Mouse (Mus musculus): Measurements from ENCODE around the gene Fam20a. TPM values are rescaled to one million over a fixed set of nuclear protein-coding genes. Genes with fewer than 3 reads are reported as not detected.

Gene Fam20a
- total and polyA plus RNA-seq, 3 experiments: 5.8 to 6.3 (median 6.1) TPM

DNA sequence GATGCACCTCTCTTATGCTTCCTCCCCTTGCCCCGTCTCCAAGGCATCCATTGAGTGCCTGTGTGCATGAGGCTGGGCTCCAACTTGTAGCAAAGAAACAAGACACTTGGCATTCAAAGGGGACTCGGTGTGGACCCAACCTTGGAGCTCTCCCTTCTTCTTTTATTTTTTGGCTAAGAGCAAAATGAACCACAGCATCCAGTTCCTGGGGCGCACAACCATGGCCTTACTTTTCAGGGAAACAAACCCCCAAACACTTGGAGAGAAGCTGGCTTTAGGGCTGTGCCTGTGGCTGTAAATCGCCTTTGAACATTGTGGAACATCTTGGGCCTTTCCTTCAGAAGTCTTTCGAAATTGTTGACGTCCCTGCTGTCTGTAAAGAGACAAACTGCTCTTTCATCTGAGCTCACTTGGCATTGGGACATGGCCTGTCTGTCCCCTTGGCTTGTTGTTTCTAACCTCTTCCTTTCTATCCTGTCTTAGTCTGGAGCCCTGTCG, 32.1 kb upstream of the Fam20a start:
- Histone ChIP-seq H3K79me2 (replicated peaks; ENCODE audit: control insufficient read depth, insufficient read depth, low read length) (no peaks in the 10 kb centered on the region), H3K9ac (ENCODE audit: low read depth, low read length) (no peak overlapping the region), H3K36me3 (ENCODE audit: control insufficient read depth, insufficient read depth, low read length) (no peaks in the 10 kb centered on the region), H3K27me3 (ENCODE audit: control insufficient read depth, insufficient read depth, low read length) (no peaks in the 10 kb centered on the region), H3K4me3 (no peak overlapping the region), H3K4me1 (ENCODE audit: control insufficient read depth, insufficient read depth, low read length) (no peaks in the 10 kb centered on the region), H3K27ac (no peak overlapping the region)
- DNase-seq: no peak
- TF ChIP-seq EP300 (IDR thresholded peaks at IDR 0.05; ENCODE audit: insufficient read depth, low read depth, low read length): no peak
- no peak for TF ChIP-seq POLR2A (IDR thresholded peaks at IDR 0.05; ENCODE audit: insufficient read depth, low read depth, low read length)
- TF ChIP-seq CTCF (IDR thresholded peaks at IDR 0.05): no peak
- WGBS: 82% methylated on average over 7 of the region's 7 CpGs
- intact Hi-C loops (cut with DNase I): no loop called here

GRCm38 (mm10) chr11:109751636-109752603, 29.8 kb upstream of the Fam20a start:
- H3K27ac ChIP-seq: no peak overlapping the region
- intact Hi-C loops (cut with DNase I): no loop called here
- TF ChIP-seq EP300 (IDR thresholded peaks at IDR 0.05; ENCODE audit: insufficient read depth, low read depth, low read length) (no peak), CTCF (IDR thresholded peaks at IDR 0.05) (no peak)
- no peaks in the 10 kb centered on the region for H3K36me3 ChIP-seq (ENCODE audit: control insufficient read depth, insufficient read depth, low read length)
- peaks cover 2% of the 10 kb centered on the region; the same call in 1 of the 2 replicates for H3K4me1 ChIP-seq (ENCODE audit: control insufficient read depth, insufficient read depth, low read length)
- no peak overlapping the region for H3K9ac ChIP-seq (ENCODE audit: low read depth, low read length)
- WGBS: 65% methylated on average over 12 of the region's 12 CpGs
- DNase-seq: no peak
- H3K79me2 ChIP-seq (replicated peaks; ENCODE audit: control insufficient read depth, insufficient read depth, low read length): no peaks in the 10 kb centered on the region
- H3K4me3 ChIP-seq: no peak overlapping the region
- no peaks in the 10 kb centered on the region for H3K27me3 ChIP-seq (ENCODE audit: control insufficient read depth, insufficient read depth, low read length)

DNA sequence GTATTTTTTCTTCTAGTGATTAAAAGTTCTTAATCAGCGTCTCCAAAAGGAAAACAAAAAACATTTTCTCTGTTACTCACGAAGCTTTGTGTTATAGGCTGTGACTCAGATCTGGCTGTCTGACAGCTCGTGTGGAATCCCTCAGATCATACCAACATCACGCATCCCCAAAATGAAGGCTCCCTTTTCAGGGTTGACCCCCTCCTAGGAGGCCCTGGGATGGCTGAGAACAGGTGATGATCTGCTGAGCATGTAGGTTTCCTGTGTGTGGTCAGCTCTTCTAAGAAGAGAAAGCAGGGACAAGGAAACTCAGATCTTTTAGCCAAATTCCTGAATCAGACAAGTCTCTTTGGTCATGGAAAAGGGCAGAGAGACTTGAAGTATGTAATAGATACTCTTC, 23.1 kb upstream of the Fam20a start:
- Histone ChIP-seq H3K36me3 (ENCODE audit: control insufficient read depth, insufficient read depth, low read length) (no peaks in the 10 kb centered on the region), H3K79me2 (replicated peaks; ENCODE audit: control insufficient read depth, insufficient read depth, low read length) (no peaks in the 10 kb centered on the region), H3K9ac (ENCODE audit: low read depth, low read length) (no peak overlapping the region), H3K27ac (no peak overlapping the region), H3K27me3 (ENCODE audit: control insufficient read depth, insufficient read depth, low read length) (no peaks in the 10 kb centered on the region), H3K4me3 (no peak overlapping the region), H3K4me1 (ENCODE audit: control insufficient read depth, insufficient read depth, low read length) (peaks cover 2% of the 10 kb centered on the region; the same call in 1 of the 2 replicates)
- intact Hi-C loops (cut with DNase I): no loop called here
- 52% methylated on average over 4 of the region's 4 CpGs for WGBS
- TF ChIP-seq POLR2A (IDR thresholded peaks at IDR 0.05; ENCODE audit: insufficient read depth, low read depth, low read length): no peak
- no peak for TF ChIP-seq CTCF (IDR thresholded peaks at IDR 0.05)
- no peak for TF ChIP-seq EP300 (IDR thresholded peaks at IDR 0.05; ENCODE audit: insufficient read depth, low read depth, low read length)
- DNase-seq: no peak

GRCm38 (mm10) chr11:109737967-109738366, 15.9 kb upstream of the Fam20a start:
- H3K4me1 ChIP-seq (ENCODE audit: control insufficient read depth, insufficient read depth, low read length): no peaks in the 10 kb centered on the region
- no peak overlapping the region for H3K27ac ChIP-seq
- DNase-seq: no peak
- no peak overlapping the region for H3K4me3 ChIP-seq
- TF ChIP-seq CTCF (IDR thresholded peaks at IDR 0.05): no peak
- no peak for TF ChIP-seq EP300 (IDR thresholded peaks at IDR 0.05; ENCODE audit: insufficient read depth, low read depth, low read length)
- no peak for TF ChIP-seq POLR2A (IDR thresholded peaks at IDR 0.05; ENCODE audit: insufficient read depth, low read depth, low read length)
- WGBS: 57% methylated on average over 3 of the region's 3 CpGs
- H3K36me3 ChIP-seq (ENCODE audit: control insufficient read depth, insufficient read depth, low read length): no peaks in the 10 kb centered on the region
- H3K27me3 ChIP-seq (ENCODE audit: control insufficient read depth, insufficient read depth, low read length): no peaks in the 10 kb centered on the region
- no peaks in the 10 kb centered on the region for H3K79me2 ChIP-seq (replicated peaks; ENCODE audit: control insufficient read depth, insufficient read depth, low read length)
- intact Hi-C loops (cut with DNase I): no loop called here
- H3K9ac ChIP-seq (ENCODE audit: low read depth, low read length): no peak overlapping the region

DNA sequence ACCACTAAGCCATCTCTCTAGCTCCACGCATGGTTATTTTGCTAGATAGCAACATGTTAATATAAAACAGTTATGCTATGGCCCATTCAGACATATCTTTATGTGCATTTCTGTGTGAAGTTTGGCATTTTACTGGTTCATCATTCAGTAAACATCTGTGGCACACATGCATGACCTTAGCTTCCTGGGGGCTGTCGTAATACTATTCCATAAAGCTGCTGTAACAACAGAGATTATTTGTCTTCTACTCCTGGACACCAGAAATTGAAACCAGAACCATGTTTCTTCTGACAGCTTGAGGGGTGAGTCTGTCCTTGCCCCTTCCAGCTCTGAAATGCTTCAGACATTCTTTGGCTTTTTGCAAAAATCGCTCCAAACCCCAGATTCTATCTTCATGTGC, 14.3 kb upstream of the Fam20a start:
- 75% methylated on average over 3 of the region's 3 CpGs for WGBS
- no peak for DNase-seq
- H3K79me2 ChIP-seq (replicated peaks; ENCODE audit: control insufficient read depth, insufficient read depth, low read length): no peaks in the 10 kb centered on the region

GRCm38 (mm10) chr11:109734341-109734740, 12.3 kb upstream of the Fam20a start:
- Histone ChIP-seq H3K27ac (no peak overlapping the region), H3K79me2 (replicated peaks; ENCODE audit: control insufficient read depth, insufficient read depth, low read length) (no peaks in the 10 kb centered on the region), H3K4me1 (ENCODE audit: control insufficient read depth, insufficient read depth, low read length) (no peaks in the 10 kb centered on the region), H3K27me3 (ENCODE audit: control insufficient read depth, insufficient read depth, low read length) (no peaks in the 10 kb centered on the region), H3K36me3 (ENCODE audit: control insufficient read depth, insufficient read depth, low read length) (no peaks in the 10 kb centered on the region), H3K9ac (ENCODE audit: low read depth, low read length) (no peak overlapping the region), H3K4me3 (no peak overlapping the region)
- 88% methylated on average over 1 of the region's 1 CpGs for WGBS
- no peak for TF ChIP-seq POLR2A (IDR thresholded peaks at IDR 0.05; ENCODE audit: insufficient read depth, low read depth, low read length)
- TF ChIP-seq CTCF (IDR thresholded peaks at IDR 0.05): no peak
- TF ChIP-seq EP300 (IDR thresholded peaks at IDR 0.05; ENCODE audit: insufficient read depth, low read depth, low read length): no peak
- no peak for DNase-seq
- intact Hi-C loops (cut with DNase I): no loop called here

More for the DNA sequence above, 14.3 kb upstream of the Fam20a start:
- Histone ChIP-seq H3K4me3 (no peak overlapping the region), H3K27ac (no peak overlapping the region), H3K27me3 (ENCODE audit: control insufficient read depth, insufficient read depth, low read length) (no peaks in the 10 kb centered on the region), H3K36me3 (ENCODE audit: control insufficient read depth, insufficient read depth, low read length) (no peaks in the 10 kb centered on the region), H3K9ac (ENCODE audit: low read depth, low read length) (no peak overlapping the region), H3K4me1 (ENCODE audit: control insufficient read depth, insufficient read depth, low read length) (no peaks in the 10 kb centered on the region)
- intact Hi-C loops (cut with DNase I): no loop called here
- TF ChIP-seq EP300 (IDR thresholded peaks at IDR 0.05; ENCODE audit: insufficient read depth, low read depth, low read length): no peak
- TF ChIP-seq POLR2A (IDR thresholded peaks at IDR 0.05; ENCODE audit: insufficient read depth, low read depth, low read length): no peak
- TF ChIP-seq CTCF (IDR thresholded peaks at IDR 0.05): no peak
